Mouse (Mus musculus): ENCODE data around the gene Akt1. TPM values are rescaled to one million over a fixed set of nuclear protein-coding genes. Genes with fewer than 3 reads are reported as not detected.

The Akt1 gene
- polyA plus RNA-seq, 1 experiment from 2014 or later, result 80.0 TPM

DNA sequence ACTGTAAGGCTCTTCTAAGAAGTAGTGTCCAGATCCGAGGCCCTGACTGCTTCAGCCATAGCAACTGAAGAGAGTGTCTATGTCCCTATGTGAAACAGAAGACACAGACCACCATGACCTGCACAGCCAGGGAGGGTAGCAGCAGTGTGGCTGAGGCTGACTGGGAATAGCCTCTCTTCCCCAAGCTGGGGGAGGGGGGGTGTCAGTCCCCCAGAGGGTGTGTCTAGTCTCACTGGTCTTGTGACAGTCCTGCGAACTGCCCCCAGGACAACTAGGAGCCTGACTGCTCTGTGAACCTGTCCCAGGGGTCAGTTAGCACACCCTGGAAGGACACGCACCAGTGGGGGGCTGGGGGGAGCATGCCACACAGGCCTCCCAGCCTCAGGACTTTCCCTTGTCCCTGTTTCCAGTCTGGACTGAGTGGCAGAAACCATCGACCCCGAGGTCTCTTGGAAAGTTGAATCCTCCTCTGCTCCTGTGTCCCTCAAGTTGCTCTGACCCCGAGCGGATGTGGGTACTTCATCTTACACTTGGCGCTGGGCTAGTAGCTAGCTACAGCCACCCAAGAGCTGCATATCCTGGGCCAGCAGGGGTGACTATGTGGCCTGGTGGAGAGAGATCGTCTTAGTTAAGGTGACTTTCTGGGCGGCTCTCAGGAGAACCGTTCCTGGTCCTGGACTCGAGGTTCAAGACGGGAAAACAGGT lies 55.6 kb downstream of the Akt1 start:
- peak overlapping the region; percentile 52 for H3K4me3 ChIP-seq
- WGBS, result 24% methylated on average over 13 of the region's 13 CpGs
- H3K4me2 ChIP-seq (replicated peaks), result peak overlapping the region; percentile 95
- H3K27me3 ChIP-seq, result peaks cover 70% of the 10 kb centered on the region
- peak overlapping the region; percentile 66; the same call in 1 of the 2 replicates for H3K9ac ChIP-seq (replicated peaks)
- no peak for ATAC-seq (ENCODE audit: low FRiP score, low read depth)
- no peaks in the 10 kb centered on the region for H3K9me3 ChIP-seq
- no peaks in the 10 kb centered on the region for H3K36me3 ChIP-seq
- H3K27ac ChIP-seq (replicated peaks), result no peak overlapping the region
- H3K4me1 ChIP-seq, result peaks cover 20% of the 10 kb centered on the region; the same call in 1 of the 2 replicates

GRCm38 (mm10) chr12:112617898-112618380 lies 56.7 kb downstream of the Akt1 start:
- H3K36me3 ChIP-seq, result no peaks in the 10 kb centered on the region
- no peak overlapping the region for H3K27ac ChIP-seq (replicated peaks)
- peak; percentile 57 for ATAC-seq (ENCODE audit: low FRiP score, low read depth)
- peaks cover 64% of the 10 kb centered on the region for H3K27me3 ChIP-seq
- H3K9me3 ChIP-seq, result no peaks in the 10 kb centered on the region
- H3K4me1 ChIP-seq, result peaks cover 15% of the 10 kb centered on the region; the same call in 1 of the 2 replicates
- no peak overlapping the region for H3K4me2 ChIP-seq (replicated peaks)
- H3K4me3 ChIP-seq, result no peak overlapping the region
- H3K9ac ChIP-seq (replicated peaks), result no peak overlapping the region
- WGBS, result 12% methylated on average over 8 of the region's 8 CpGs

DNA sequence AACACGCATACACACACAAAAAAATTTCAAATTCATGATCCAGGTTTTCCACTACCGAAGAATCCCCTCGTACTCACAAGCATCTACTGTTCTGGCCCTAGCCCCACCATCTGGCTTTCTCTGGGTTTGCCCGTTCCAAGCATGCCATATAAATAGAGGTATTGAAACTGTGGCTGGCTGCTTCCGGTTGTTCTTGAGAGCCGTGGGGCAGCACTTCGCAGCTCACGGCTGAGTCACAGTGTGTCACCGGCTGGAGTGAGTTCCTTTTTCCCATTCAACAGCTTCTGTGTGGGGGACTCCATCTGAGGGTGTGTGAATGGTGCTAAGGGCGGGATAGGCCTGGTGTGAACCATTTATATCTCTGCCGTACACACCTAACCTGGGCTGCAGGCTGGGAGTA lies 57.5 kb downstream of the Akt1 start:
- Histone ChIP-seq H3K9ac (replicated peaks) (no peak overlapping the region), H3K9me3 (no peaks in the 10 kb centered on the region), H3K4me2 (replicated peaks) (no peak overlapping the region), H3K4me1 (peaks cover 15% of the 10 kb centered on the region; the same call in 1 of the 2 replicates), H3K4me3 (no peak overlapping the region), H3K27ac (replicated peaks) (no peak overlapping the region), H3K36me3 (no peaks in the 10 kb centered on the region), H3K27me3 (peaks cover 56% of the 10 kb centered on the region)
- 89% methylated on average over 11 of the region's 11 CpGs for WGBS
- no peak for ATAC-seq (ENCODE audit: low FRiP score, low read depth)

DNA sequence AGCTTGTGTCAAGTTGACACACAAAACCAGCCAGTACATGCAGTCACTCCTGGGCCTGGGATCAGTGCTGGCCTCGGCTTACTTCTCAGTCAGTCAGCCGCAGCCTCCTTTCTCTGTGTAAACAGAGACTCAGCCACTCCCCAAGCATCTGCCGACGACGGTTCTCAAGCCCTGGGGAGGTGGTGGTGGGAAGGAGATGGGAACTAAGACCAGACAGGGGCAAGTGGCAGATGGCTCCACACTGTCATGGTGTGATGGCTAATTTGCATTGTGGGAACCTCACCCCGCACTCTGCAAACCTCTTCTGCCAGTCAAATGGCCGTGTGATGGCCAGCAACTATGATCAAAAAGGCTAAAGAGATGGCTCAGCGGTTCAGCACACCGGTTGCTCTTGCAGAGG lies 58.0 kb downstream of the Akt1 start:
- no peak overlapping the region for H3K27ac ChIP-seq (replicated peaks)
- 60% methylated on average over 9 of the region's 9 CpGs for WGBS
- H3K4me2 ChIP-seq (replicated peaks), result no peak overlapping the region
- H3K27me3 ChIP-seq, result peaks cover 51% of the 10 kb centered on the region
- peaks cover 15% of the 10 kb centered on the region; the same call in 1 of the 2 replicates for H3K4me1 ChIP-seq
- no peak for ATAC-seq (ENCODE audit: low FRiP score, low read depth)
- no peak overlapping the region for H3K4me3 ChIP-seq
- no peak overlapping the region for H3K9ac ChIP-seq (replicated peaks)
- no peaks in the 10 kb centered on the region for H3K9me3 ChIP-seq
- H3K36me3 ChIP-seq, result no peaks in the 10 kb centered on the region

GRCm38 (mm10) chr12:112609031-112609430 lies 65.7 kb downstream of the Akt1 start:
- Histone ChIP-seq H3K9me3 (no peaks in the 10 kb centered on the region), H3K36me3 (no peaks in the 10 kb centered on the region), H3K4me1 (no peaks in the 10 kb centered on the region; the same call in 1 of the 2 replicates), H3K4me2 (replicated peaks) (no peak overlapping the region), H3K9ac (replicated peaks) (no peak overlapping the region), H3K27me3 (peaks cover 4% of the 10 kb centered on the region; the same call in 1 of the 2 replicates), H3K4me3 (no peak overlapping the region), H3K27ac (replicated peaks) (no peak overlapping the region)
- WGBS, result 89% methylated on average over 10 of the region's 10 CpGs
- no peak for ATAC-seq (ENCODE audit: low FRiP score, low read depth)

- no peaks in the 10 kb centered on the region; the same call in 1 of the 2 replicates for H3K4me1 ChIP-seq
- 81% methylated on average over 6 of the region's 6 CpGs for WGBS
- no peak overlapping the region for H3K9ac ChIP-seq (replicated peaks)
- H3K36me3 ChIP-seq, result no peaks in the 10 kb centered on the region
- H3K9me3 ChIP-seq, result no peaks in the 10 kb centered on the region
- no peak for ATAC-seq (ENCODE audit: low FRiP score, low read depth)
- no peak overlapping the region for H3K4me2 ChIP-seq (replicated peaks)
- no peak overlapping the region for H3K27ac ChIP-seq (replicated peaks)
- H3K27me3 ChIP-seq, result peaks cover 4% of the 10 kb centered on the region; the same call in 1 of the 2 replicates
- H3K4me3 ChIP-seq, result no peak overlapping the region
Measured at GRCm38 (mm10) chr12:112606998-112607397, 67.7 kb downstream of the Akt1 start.

GRCm38 (mm10) chr12:112605766-112606165 lies 68.9 kb downstream of the Akt1 start:
- H3K27me3 ChIP-seq, result peaks cover 4% of the 10 kb centered on the region; the same call in 1 of the 2 replicates
- no peaks in the 10 kb centered on the region for H3K9me3 ChIP-seq
- no peaks in the 10 kb centered on the region for H3K36me3 ChIP-seq
- no peak overlapping the region for H3K4me3 ChIP-seq
- WGBS, result 47% methylated on average over 6 of the region's 6 CpGs
- ATAC-seq (ENCODE audit: low FRiP score, low read depth), result peak; percentile 56; the same call in 1 of the 2 replicates
- H3K9ac ChIP-seq (replicated peaks), result no peak overlapping the region
- no peak overlapping the region for H3K4me2 ChIP-seq (replicated peaks)
- H3K4me1 ChIP-seq, result no peaks in the 10 kb centered on the region; the same call in 1 of the 2 replicates
- no peak overlapping the region for H3K27ac ChIP-seq (replicated peaks)

DNA sequence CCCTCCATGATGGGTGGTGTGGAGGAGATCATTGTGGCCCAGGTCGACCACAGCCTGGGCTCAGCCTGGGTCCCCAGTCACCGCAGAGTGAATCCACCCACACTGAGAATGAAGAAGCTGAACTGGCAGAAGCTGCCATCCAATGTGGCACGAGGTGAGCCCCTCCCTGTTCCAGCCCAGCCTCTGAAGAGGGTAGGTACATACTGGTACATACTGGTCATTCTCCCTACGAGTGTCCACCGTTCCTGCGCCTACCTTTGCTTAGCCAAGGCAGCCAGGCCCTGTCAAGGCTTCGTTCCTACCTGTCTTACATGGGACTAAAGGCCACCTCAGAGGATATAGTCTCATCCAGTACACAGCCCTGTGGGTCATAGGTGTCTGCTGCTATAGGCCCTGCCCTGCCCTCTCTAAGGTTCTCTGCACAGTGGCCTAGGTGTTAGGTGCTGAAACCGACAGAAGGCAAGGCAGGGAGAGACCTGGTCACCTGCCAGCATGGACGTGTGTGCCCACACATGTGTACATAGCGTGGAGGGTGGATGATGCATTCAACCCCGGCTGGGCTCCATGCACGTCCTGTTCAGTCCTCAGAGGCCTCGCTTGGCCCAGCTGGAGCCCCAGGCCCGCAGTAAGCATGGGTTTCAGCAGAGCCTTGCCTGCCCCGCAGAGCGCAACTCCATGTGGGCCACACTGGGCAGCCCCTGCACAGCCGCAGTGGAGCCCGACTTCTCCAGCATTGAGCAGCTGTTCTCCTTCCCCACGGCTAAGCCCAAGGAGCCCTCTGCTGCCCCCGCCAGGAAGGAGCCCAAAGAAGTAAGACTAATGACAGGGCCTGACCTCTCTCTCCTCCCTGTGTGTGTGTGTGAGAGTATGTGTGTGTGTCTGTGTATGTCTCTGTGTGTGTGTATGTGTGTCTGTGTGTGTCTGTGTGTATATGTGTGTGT lies 69.7 kb downstream of the Akt1 start:
- H3K27me3 ChIP-seq, result peaks cover 4% of the 10 kb centered on the region; the same call in 1 of the 2 replicates
- no peaks in the 10 kb centered on the region; the same call in 1 of the 2 replicates for H3K4me1 ChIP-seq
- H3K4me2 ChIP-seq (replicated peaks), result no peak overlapping the region
- 62% methylated on average over 20 of the region's 20 CpGs for WGBS
- peak; percentile 47 for ATAC-seq (ENCODE audit: low FRiP score, low read depth)
- no peaks in the 10 kb centered on the region for H3K9me3 ChIP-seq
- no peaks in the 10 kb centered on the region for H3K36me3 ChIP-seq
- H3K9ac ChIP-seq (replicated peaks), result no peak overlapping the region
- no peak overlapping the region for H3K27ac ChIP-seq (replicated peaks)
- no peak overlapping the region for H3K4me3 ChIP-seq

GRCm38 (mm10) chr12:112604022-112604421 lies 70.7 kb downstream of the Akt1 start:
- Histone ChIP-seq H3K4me1 (no peaks in the 10 kb centered on the region; the same call in 1 of the 2 replicates), H3K4me2 (replicated peaks) (no peak overlapping the region), H3K9ac (replicated peaks) (no peak overlapping the region), H3K4me3 (no peak overlapping the region), H3K27me3 (peaks cover 4% of the 10 kb centered on the region; the same call in 1 of the 2 replicates), H3K36me3 (no peaks in the 10 kb centered on the region), H3K9me3 (no peaks in the 10 kb centered on the region), H3K27ac (replicated peaks) (no peak overlapping the region)
- ATAC-seq (ENCODE audit: low FRiP score, low read depth), result no peak
- 90% methylated on average over 5 of the region's 5 CpGs for WGBS
